Mouse (Mus musculus): ENCODE results near the gene Nppc.

The Nppc gene

DNA sequence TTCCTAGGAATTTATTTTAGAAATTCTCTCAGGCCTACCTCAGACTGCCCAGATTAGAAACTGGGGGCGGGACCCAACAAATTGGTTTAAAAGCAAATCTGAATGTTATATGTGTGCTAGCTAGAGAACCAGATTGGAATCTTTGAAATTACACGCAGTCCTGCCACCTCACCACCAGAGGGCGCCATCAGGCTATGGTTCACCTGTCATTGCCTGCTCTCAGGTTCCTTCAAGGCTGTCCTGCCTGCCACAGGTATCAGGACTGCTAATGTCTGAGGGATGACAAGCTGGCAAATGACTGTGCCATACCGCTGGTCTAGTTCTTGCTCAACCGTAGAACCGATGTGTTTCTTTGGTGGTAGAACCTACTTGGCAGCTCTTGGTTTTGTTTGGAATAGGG lies 20.1 kb downstream of the Nppc start:
- peak; percentile 87 for DNase-seq

GRCm38 (mm10) chr1:86647517-86647916 lies 22.9 kb downstream of the Nppc start:
- no peak for DNase-seq

GRCm38 (mm10) chr1:86643101-86643809 lies 27.1 kb downstream of the Nppc start:
- peak; percentile 57 for DNase-seq

GRCm38 (mm10) chr1:86634751-86635359 lies 35.5 kb downstream of the Nppc start:
- no peak for DNase-seq

DNA sequence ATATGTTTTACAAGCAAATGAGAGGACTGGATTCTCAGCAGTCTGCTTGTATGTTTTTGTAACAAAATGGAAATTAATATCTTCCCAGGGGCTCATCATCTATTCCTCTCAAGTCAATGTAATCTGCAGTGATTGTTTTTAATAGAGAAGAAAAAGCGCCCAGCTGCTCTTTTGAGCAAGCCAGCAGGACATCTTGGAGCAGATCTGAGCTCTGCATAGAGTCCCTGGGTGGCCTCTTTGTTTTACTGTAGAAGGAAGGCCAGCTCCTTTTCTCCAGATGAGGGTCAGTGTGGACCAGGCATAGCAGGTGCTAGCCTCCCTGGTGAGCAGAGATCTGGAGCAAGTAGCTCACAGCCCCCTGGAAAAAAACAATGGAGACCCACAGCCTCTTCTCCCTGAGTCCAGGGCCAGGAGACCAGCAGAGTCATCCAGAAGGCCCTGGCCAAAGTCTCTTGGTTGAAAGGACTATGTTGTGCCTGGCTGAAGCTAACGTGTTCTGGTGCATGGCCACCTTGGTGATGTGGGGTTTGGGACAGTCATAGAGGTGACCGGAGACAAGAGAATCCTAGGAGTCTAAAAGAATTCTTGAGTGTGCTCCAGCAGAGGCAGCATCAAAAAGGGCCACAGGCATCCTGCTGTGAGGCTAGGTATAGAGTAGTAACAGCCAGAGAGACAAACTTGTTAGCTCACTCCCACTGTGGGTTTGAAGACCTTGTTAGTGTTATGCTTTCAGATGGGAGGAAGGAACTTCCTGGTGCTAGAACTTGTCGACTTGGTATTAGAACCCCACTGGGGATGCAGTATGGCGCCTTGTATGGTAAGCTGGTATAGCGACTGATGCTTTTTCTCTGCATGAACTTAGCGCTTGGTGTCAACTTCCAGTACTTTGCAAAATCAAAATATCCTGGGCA lies 36.3 kb downstream of the Nppc start:
- no peak for DNase-seq

- DNase-seq = no peak
These were observed 36.9 kb downstream of the Nppc start for GRCm38 (mm10) chr1:86633434-86633833.

DNA sequence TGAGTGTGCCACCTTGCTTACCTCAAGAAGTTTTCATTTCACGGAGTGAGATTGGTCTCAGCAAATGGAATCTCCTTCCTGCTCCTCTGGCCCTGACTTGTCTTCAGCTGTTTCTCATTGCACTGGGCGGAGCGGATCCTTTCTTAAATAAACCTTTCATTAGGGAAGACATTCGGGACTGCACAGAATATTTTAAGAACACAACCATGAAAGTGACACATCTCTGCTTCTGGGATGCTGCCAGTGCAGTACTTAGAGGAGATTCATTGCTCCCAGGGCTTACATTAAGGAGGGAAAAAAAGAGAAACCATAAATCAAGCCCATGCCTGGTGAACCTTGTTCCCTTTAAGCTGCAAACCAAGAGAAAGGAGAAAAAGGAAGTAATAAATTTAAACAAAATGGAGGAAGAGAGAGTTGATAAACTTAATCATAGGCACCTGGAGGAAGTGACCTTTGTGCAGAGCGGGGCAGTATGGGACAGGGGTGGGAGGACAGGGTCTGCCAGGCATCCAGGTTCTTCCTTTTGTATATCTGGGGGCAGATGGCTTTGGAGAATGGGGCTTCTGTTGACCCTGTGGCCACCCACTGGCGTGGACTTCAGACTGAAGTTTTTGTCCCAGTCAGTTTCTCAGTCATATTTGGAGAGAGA lies 37.5 kb downstream of the Nppc start:
- no peak for DNase-seq

DNA sequence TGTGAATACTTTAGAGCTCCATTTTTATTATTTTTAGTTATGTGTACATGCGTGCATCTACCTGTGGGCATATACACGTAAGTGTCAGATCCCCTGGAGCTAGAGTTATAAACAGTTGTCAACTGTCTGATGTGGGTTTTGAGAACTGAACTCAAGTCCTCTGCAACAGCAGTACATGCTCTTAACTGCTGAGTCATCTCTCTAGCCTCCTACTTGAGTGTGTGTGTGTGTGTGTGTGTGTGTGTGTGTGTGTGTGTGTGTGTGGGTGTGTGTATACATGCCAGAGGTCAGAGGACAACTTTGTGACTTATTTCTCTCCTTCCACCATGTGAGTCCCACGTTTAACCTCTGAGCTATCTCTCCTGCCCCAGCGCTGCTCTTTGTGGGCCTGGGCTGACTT lies 39.8 kb downstream of the Nppc start:
- DNase-seq = no peak

DNA sequence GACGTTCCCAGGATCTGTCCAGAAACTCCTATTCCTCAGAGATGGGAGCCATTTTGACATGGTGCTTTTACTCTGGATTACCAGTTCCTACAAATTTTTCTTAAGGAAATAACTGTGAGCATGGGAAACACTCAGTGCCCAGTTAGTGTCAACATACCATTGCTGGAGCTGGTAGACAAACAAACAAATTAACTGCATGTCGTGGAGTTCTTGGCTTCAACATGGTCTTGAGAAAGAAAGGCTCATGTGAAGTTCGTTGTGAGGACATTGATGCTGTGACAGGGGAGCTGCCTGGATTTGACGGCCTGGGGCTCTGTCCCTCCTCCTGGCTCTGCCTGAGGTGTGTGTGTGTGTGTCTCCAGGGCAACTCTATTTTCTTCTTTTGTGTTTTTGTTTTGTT lies 40.4 kb downstream of the Nppc start:
- no peak for DNase-seq

GRCm38 (mm10) chr1:86628270-86628669 lies 42.1 kb downstream of the Nppc start:
- no peak for DNase-seq

GRCm38 (mm10) chr1:86623001-86624000 lies 47.1 kb downstream of the Nppc start:
- DNase-seq = no peak

GRCm38 (mm10) chr1:86622296-86622695 lies 48.1 kb downstream of the Nppc start:
- no peak for DNase-seq

GRCm38 (mm10) chr1:86618454-86619125 lies 51.8 kb downstream of the Nppc start:
- peak; percentile 72 for DNase-seq
